Mouse (Mus musculus): Measurements from ENCODE around the gene Dnali1. TPM values are rescaled to one million over a fixed set of nuclear protein-coding genes. Genes with fewer than 3 reads are reported as not detected.

Dnali1 gene
- polyA plus RNA-seq, 1 experiment from 2014 or later = not detected

DNA sequence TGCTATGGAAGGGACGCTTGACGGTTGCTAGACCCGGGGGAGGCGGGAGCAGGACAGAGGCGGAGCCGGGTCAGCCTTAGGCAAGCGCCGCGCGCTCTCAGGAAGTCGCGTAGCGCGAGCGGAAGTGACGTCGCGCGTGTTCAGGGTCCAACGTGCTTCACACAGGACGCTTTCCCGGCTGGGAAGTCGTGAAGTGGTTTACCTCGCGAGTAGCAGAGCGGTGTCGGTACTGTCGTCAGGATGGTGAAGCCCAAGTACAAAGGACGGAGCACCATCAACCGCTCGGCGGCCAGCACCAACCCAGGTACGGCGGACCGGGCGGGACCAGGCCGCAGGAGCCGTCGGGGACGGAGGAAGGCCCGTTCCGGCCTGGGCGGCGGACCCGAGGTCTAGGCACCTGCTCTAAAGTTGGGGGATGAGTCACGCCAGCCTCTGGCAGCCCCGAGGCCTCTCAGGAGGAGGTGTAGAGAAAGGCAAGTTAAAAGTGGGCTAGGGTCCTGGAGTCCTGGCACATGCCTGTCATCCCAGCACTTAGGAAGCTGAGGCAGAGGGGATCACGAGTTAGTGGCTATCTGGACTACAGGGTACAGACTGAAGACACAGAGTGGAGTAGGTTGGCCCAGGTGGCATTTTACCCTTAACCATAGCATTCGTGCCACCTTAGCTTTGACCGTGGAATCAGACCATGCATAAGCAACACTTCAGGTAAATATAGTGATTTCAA, 35.5 kb downstream of the Dnali1 start:
- H3K27ac ChIP-seq = peak overlapping the region; percentile 69
- WGBS = 1% methylated on average over 50 of the region's 50 CpGs
- peaks cover 9% of the 10 kb centered on the region for H3K4me1 ChIP-seq (replicated peaks)
- H3K36me3 ChIP-seq = peaks cover 13% of the 10 kb centered on the region
- peak; percentile 93 for ATAC-seq (ENCODE audit: insufficient number of reproducible peaks, insufficient read depth, low FRiP score, low TSS enrichment, low read depth)
- H3K27me3 ChIP-seq = peaks cover 32% of the 10 kb centered on the region
- H3K4me3 ChIP-seq (replicated peaks) = peak overlapping the region; percentile 88
- no peaks in the 10 kb centered on the region for H3K9me3 ChIP-seq
- peak overlapping the region; percentile 96 for H3K4me2 ChIP-seq
- peak overlapping the region; percentile 89 for H3K9ac ChIP-seq (replicated peaks)

DNA sequence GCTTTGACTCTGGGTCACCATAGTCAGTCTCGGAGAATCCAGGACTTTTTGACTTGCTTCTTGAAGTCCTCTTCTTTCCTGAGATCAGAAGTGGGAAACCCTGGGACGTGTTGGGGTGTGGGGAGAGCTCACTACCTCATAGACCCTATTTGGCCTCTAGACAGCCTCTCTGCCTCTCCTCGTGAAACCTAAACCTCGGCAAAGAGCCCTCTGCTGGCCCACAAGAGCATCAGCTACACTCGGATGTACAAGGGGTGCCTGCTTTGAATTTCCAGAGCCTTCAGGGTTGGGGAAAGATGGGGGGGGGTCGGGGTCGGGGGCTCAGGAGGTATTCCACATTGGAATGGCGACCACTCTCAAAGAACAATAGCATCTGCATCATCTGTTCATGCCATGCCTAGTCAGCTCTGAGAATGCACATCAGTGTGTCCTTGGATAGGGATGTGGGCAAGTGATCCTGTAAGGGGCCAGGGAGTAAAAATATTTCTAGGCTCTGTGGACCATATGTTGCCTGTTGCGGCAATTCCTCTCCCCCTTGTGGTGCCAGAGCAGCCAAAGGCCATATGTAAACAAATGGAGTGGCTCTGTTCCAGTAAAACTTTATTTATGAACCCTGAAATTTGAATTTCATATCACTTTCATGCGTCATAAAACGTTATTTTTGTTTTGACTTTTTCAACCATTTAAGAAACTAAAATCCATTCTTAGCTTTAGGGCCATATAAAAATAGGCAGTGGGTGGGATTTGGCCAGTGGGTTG, 44.5 kb downstream of the Dnali1 start:
- Histone ChIP-seq H3K27ac (no peak overlapping the region), H3K9ac (replicated peaks) (no peak overlapping the region), H3K27me3 (peaks cover 82% of the 10 kb centered on the region), H3K36me3 (no peaks in the 10 kb centered on the region), H3K4me2 (no peak overlapping the region), H3K4me3 (replicated peaks) (no peak overlapping the region), H3K4me1 (replicated peaks) (no peaks in the 10 kb centered on the region), H3K9me3 (no peaks in the 10 kb centered on the region)
- no peak for ATAC-seq (ENCODE audit: insufficient number of reproducible peaks, insufficient read depth, low FRiP score, low TSS enrichment, low read depth)
- 30% methylated on average over 11 of the region's 11 CpGs for WGBS

DNA sequence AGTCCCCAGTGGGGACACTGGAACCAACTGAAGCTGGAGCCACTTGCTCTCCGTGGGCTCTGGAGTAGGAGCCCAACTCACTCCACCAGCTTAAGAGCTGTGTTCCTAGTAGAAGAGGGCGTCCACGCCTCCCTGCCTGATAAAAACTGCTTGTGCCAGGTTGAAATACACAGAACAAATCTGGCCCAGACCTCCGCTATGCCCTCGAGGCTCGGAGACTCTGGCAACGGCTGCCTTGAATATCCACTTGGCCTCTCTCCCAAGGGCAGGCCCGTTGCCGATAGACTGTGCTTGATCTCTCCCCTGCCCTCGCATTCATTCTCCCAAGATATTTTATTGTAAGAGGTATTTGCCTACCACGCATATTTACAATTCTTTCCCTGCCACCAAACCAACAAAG, 48.1 kb downstream of the Dnali1 start:
- no peak overlapping the region for H3K4me2 ChIP-seq
- no peaks in the 10 kb centered on the region for H3K4me1 ChIP-seq (replicated peaks)
- no peaks in the 10 kb centered on the region for H3K9me3 ChIP-seq
- no peak overlapping the region for H3K4me3 ChIP-seq (replicated peaks)
- WGBS = 79% methylated on average over 11 of the region's 11 CpGs
- no peak for ATAC-seq (ENCODE audit: insufficient number of reproducible peaks, insufficient read depth, low FRiP score, low TSS enrichment, low read depth)
- no peaks in the 10 kb centered on the region for H3K36me3 ChIP-seq
- H3K9ac ChIP-seq (replicated peaks) = no peak overlapping the region
- H3K27me3 ChIP-seq = peaks cover 87% of the 10 kb centered on the region
- H3K27ac ChIP-seq = no peak overlapping the region

DNA sequence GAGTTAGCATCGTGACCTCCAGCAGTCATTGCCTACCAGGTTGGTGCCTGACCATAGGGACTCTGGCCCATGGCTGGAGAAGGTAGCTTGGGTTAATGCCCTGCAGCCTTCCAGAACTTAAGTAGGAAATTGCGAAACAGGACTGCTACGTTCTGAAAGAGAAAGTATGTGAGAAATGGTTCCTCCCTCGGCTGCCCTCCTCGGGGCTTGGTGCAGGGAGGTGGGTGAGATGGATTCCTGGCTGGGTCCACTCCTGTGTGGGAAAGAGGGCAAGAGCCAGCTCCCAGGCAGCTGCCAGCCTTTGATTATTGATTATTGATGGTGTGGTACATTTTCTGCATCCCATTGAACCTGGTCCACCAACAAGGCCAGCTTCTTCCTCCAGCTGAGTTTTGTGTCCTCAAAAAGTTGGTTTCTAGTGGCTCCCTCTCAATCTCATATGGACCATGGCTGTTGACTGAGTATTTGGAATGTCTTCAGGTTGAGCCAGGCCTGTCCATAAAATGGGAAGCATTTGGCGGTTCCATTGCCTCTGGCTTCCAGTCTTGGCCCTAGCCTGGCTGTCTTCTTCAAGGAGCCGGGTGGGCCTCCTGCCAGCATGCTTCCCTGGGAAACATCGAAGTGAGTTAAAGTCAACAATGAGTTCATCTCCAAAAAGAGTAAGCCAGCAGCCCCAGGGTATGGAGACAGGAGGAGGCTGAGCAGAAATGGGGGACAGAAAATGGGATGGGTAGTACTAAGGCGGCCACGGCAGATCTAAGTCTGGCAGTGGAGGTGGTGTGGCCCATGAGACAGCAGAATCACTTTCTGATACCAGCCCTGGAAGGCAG, 49.5 kb downstream of the Dnali1 start, which contains the start of gene Gnl2:
TSS of gene Gnl2 (plus strand) at position 780 of the 830 bp plus-strand sequence.
- no peaks in the 10 kb centered on the region for H3K9me3 ChIP-seq
- no peaks in the 10 kb centered on the region for H3K36me3 ChIP-seq
- H3K4me3 ChIP-seq (replicated peaks) = no peak within 1 kb of the TSS
- no peak within 1 kb of the TSS for H3K4me2 ChIP-seq
- no peak for ATAC-seq (ENCODE audit: insufficient number of reproducible peaks, insufficient read depth, low FRiP score, low TSS enrichment, low read depth)
- 81% methylated on average over 10 of the region's 10 CpGs for WGBS
- no peak within 1 kb of the TSS for H3K27ac ChIP-seq
- H3K9ac ChIP-seq (replicated peaks) = no peak within 1 kb of the TSS
- H3K4me1 ChIP-seq (replicated peaks) = no peaks in the 10 kb centered on the region
- H3K27me3 ChIP-seq = peaks cover 89% of the 10 kb centered on the region

DNA sequence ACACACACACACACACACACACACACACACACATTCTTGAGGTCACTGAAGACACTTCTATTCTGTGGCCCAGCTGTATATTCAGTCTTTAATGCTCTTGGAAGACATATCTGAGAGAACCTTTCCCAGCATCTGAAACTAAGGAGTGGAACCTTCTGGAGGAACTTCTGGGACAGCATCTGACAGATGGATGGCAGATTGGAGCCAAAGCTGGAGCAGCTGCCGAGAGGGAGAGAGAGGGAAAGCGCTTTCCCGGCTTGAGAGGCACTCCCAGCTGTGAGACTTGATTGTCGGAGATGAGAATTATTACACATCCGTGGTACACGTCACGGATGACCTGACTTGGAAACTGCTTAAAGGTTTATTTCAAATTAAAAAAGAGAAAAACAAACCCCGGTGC, 56.8 kb downstream of the Dnali1 start:
- 57% methylated on average over 8 of the region's 8 CpGs for WGBS
- H3K4me1 ChIP-seq (replicated peaks) = no peaks in the 10 kb centered on the region
- peaks cover 90% of the 10 kb centered on the region for H3K27me3 ChIP-seq
- no peaks in the 10 kb centered on the region for H3K36me3 ChIP-seq
- no peak overlapping the region for H3K4me2 ChIP-seq
- no peak for ATAC-seq (ENCODE audit: insufficient number of reproducible peaks, insufficient read depth, low FRiP score, low TSS enrichment, low read depth)
- H3K4me3 ChIP-seq (replicated peaks) = no peak overlapping the region
- H3K27ac ChIP-seq = no peak overlapping the region
- no peaks in the 10 kb centered on the region for H3K9me3 ChIP-seq
- no peak overlapping the region for H3K9ac ChIP-seq (replicated peaks)

DNA sequence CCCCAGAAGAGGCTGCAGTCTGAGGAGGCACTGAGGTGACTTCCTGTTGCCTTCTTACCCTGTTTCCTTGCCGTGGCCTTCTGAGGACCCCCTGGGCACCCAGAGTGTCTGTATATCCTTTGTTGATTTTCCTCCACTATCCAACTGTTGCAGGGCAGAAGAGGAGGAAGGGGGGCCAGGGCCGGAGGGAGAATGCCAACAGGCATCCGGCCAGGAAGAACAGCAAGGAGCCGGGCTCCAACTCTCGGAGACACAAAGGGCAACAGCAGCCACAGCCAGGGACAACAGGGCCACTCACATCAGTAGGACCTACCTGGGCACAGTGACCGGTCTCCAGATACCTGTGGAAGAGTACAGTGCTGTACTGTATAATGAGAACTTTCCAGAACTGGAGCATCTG, 57.3 kb downstream of the Dnali1 start:
- Histone ChIP-seq H3K4me2 (no peak overlapping the region), H3K9ac (replicated peaks) (no peak overlapping the region), H3K4me1 (replicated peaks) (no peaks in the 10 kb centered on the region), H3K27ac (no peak overlapping the region), H3K36me3 (no peaks in the 10 kb centered on the region), H3K4me3 (replicated peaks) (no peak overlapping the region), H3K27me3 (peaks cover 92% of the 10 kb centered on the region), H3K9me3 (no peaks in the 10 kb centered on the region)
- no peak for ATAC-seq (ENCODE audit: insufficient number of reproducible peaks, insufficient read depth, low FRiP score, low TSS enrichment, low read depth)
- 70% methylated on average over 6 of the region's 6 CpGs for WGBS

DNA sequence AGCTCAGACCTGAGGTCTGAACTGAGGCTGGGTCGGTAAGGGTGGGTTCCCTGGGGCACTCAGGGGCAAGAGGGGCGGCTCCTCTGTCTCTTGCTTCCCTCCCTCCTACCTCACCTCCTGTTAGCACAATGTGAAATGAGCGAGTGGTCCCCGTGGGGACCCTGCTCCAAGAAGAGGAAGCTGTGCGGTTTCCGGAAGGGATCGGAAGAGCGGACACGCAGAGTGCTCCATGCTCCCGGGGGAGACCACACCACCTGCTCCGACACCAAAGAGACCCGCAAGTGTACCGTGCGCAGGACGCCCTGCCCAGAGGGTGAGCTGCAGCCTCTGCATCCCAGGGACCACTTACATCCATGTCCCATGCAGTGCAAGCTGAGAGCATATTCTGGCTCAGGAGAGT, 58.0 kb downstream of the Dnali1 start:
- H3K4me1 ChIP-seq (replicated peaks) = no peaks in the 10 kb centered on the region
- H3K27me3 ChIP-seq = peaks cover 92% of the 10 kb centered on the region

More for the DNA sequence above, 58.0 kb downstream of the Dnali1 start:
- no peak overlapping the region for H3K4me2 ChIP-seq
- H3K4me3 ChIP-seq (replicated peaks) = no peak overlapping the region
- ATAC-seq (ENCODE audit: insufficient number of reproducible peaks, insufficient read depth, low FRiP score, low TSS enrichment, low read depth) = no peak
- H3K9ac ChIP-seq (replicated peaks) = no peak overlapping the region
- no peaks in the 10 kb centered on the region for H3K36me3 ChIP-seq
- H3K27ac ChIP-seq = no peak overlapping the region
- 51% methylated on average over 15 of the region's 15 CpGs for WGBS
- no peaks in the 10 kb centered on the region for H3K9me3 ChIP-seq

Other genes with a start within 250 kb of the Dnali1 start
- gene Yrdc, start 215.0 kb downstream of the Dnali1 start, polyA plus RNA-seq (2016; fragmentation: Nextera tagmentation; extraction: Ambion mirVana) = 41.4 and 44.3 TPM in 2 replicates
- gene 1110065P20Rik, start 214.5 kb downstream of the Dnali1 start, polyA plus RNA-seq (2016; fragmentation: Nextera tagmentation; extraction: Ambion mirVana) = 59.1 and 63.6 TPM in 2 replicates
- gene Maneal, start 203.5 kb downstream of the Dnali1 start, polyA plus RNA-seq (2016; fragmentation: Nextera tagmentation; extraction: Ambion mirVana) = 0.71 and 0.77 TPM in 2 replicates
- gene Epha10, start 184.8 kb downstream of the Dnali1 start, polyA plus RNA-seq (2016; fragmentation: Nextera tagmentation; extraction: Ambion mirVana) = 0.14 and 0.15 TPM in 2 replicates
- 19.2 and 19.4 TPM in 2 replicates for gene 9930104L06Rik, start 128.7 kb downstream of the Dnali1 start, polyA plus RNA-seq (2016; fragmentation: Nextera tagmentation; extraction: Ambion mirVana)
- 176 and 180 TPM in 2 replicates for gene Cdca8, start 126.4 kb downstream of the Dnali1 start, polyA plus RNA-seq (2016; fragmentation: Nextera tagmentation; extraction: Ambion mirVana)
- 1.7 and 3.5 TPM in 2 replicates for gene Rspo1, start 79.3 kb downstream of the Dnali1 start, polyA plus RNA-seq (2016; fragmentation: Nextera tagmentation; extraction: Ambion mirVana)
- gene Gnl2, start 49.1 kb downstream of the Dnali1 start, polyA plus RNA-seq (2016; fragmentation: Nextera tagmentation; extraction: Ambion mirVana) = 93.5 and 95.2 TPM in 2 replicates
- 39.6 and 40.9 TPM in 2 replicates for gene Snip1, start 969 bp upstream of the Dnali1 start, polyA plus RNA-seq (2016; fragmentation: Nextera tagmentation; extraction: Ambion mirVana)
- gene Meaf6, start 19.4 kb upstream of the Dnali1 start, polyA plus RNA-seq (2016; fragmentation: Nextera tagmentation; extraction: Ambion mirVana) = 74.6 and 76.9 TPM in 2 replicates
- gene Zc3h12a, start 62.1 kb upstream of the Dnali1 start, polyA plus RNA-seq (2016; fragmentation: Nextera tagmentation; extraction: Ambion mirVana) = 0.24 and 0.32 TPM in 2 replicates